Mouse (Mus musculus) embryonic facial prominence, embryonic 15.5 days (tissue): ENCODE results near the gene Cdh3. TPM values are rescaled to one million over a fixed set of nuclear protein-coding genes. Genes with fewer than 3 reads are reported as not detected.

Source experiments
- ATAC-seq: fragments of 200-750 bp; cut with Nextera tagmentation; 2 replicates; pipeline ENCODE4 v1.8.0; 2017; ENCODE audit warnings: low read depth, moderate TSS enrichment; ENCODE audit not compliant: insufficient number of reproducible peaks, low FRiP score, low TSS enrichment
- H3K27ac ChIP-seq: fragments of 300-500 bp; sonication (generic); replicated peaks from 2 replicates; pipeline ENCODE4 v1.5.1; 2015; ENCODE audit warnings: mild to moderate bottlenecking, inconsistent platforms
- H3K27me3 ChIP-seq: fragments of 300-500 bp; sonication (generic); 2 replicates; pipeline ENCODE4 v1.6.1; 2015; ENCODE audit warnings: inconsistent platforms
- H3K36me3 ChIP-seq: fragments of 300-500 bp; sonication (generic); 2 replicates; pipeline ENCODE4 v1.6.1; 2015; ENCODE audit warnings: mild to moderate bottlenecking, inconsistent platforms
- H3K4me1 ChIP-seq: fragments of 300-500 bp; sonication (generic); 2 replicates; pipeline ENCODE4 v1.6.1; 2015; ENCODE audit warnings: inconsistent platforms
- H3K4me2 ChIP-seq: fragments of 300-500 bp; sonication (generic); replicated peaks from 2 replicates; pipeline ENCODE4 v1.6.1; 2015; ENCODE audit warnings: mild to moderate bottlenecking, inconsistent platforms
- H3K4me3 ChIP-seq: fragments of 300-500 bp; sonication (generic); replicated peaks from 2 replicates; pipeline ENCODE4 v1.5.1; 2015; ENCODE audit warnings: mild to moderate bottlenecking, inconsistent platforms
- H3K9ac ChIP-seq: fragments of 300-500 bp; sonication (generic); 2 replicates; pipeline ENCODE4 v1.6.1; 2015; ENCODE audit warnings: inconsistent platforms
- H3K9me3 ChIP-seq: fragments of 300-500 bp; sonication (generic); replicated peaks from 2 replicates; pipeline ENCODE4 v1.6.1; 2016; ENCODE audit warnings: inconsistent platforms
- WGBS: fragments of 180-500 bp; shearing (Covaris S2); methylation state at CpG from one replicate; pipeline ENCODE4 v1.1.7; 2015; 5-methylcytosine and 5-hydroxymethylcytosine counted together
- polyA plus RNA-seq: library from polyadenylated mRNA; unstranded; fragments of >200 nt; fragmentation: Nextera tagmentation; extraction: Ambion mirVana; gene quantifications from 2 replicates; pipeline ENCODE4 v1.2.1, GENCODE M21; 2015

The Cdh3 gene
- polyA plus RNA-seq, 1 experiment from 2014 or later = 24.5 TPM

GRCm38 (mm10) chr8:106546746-106547145 lies 36.1 kb downstream of the Cdh3 start:
- 79% methylated on average over 7 of the region's 7 CpGs for WGBS
- Histone ChIP-seq H3K27me3 (no peaks in the 10 kb centered on the region), H3K36me3 (peaks cover 14% of the 10 kb centered on the region; the same call in 1 of the 2 replicates), H3K4me3 (no peak overlapping the region), H3K27ac (no peak overlapping the region), H3K9ac (no peak overlapping the region), H3K4me2 (no peak overlapping the region), H3K4me1 (0 out of 2 replicates have a peak, but pooled peaks cover 4% of the 10 kb centered on the region), H3K9me3 (no peaks in the 10 kb centered on the region)
- no peak for ATAC-seq

- H3K9ac ChIP-seq = no peak overlapping the region
- no peak; the same call in 1 of the 2 replicates for ATAC-seq
- H3K4me2 ChIP-seq = no peak overlapping the region
- 0 out of 2 replicates have a peak overlapping the region, but pooled peaks have one; percentile 61 for H3K27ac ChIP-seq
- peaks cover 25% of the 10 kb centered on the region; the same call in 1 of the 2 replicates for H3K36me3 ChIP-seq
- no peaks in the 10 kb centered on the region for H3K27me3 ChIP-seq
- 53% methylated on average over 10 of the region's 10 CpGs for WGBS
- H3K9me3 ChIP-seq = no peaks in the 10 kb centered on the region
- H3K4me1 ChIP-seq = 0 out of 2 replicates have a peak, but pooled peaks cover 4% of the 10 kb centered on the region
- H3K4me3 ChIP-seq = no peak overlapping the region
These were observed 37.8 kb downstream of the Cdh3 start for GRCm38 (mm10) chr8:106548366-106548936.

GRCm38 (mm10) chr8:106550906-106551305 lies 40.2 kb downstream of the Cdh3 start:
- Histone ChIP-seq H3K4me1 (0 out of 2 replicates have a peak, but pooled peaks cover 4% of the 10 kb centered on the region), H3K9ac (no peak overlapping the region), H3K4me2 (no peak overlapping the region), H3K36me3 (peaks cover 23% of the 10 kb centered on the region; the same call in 1 of the 2 replicates), H3K4me3 (no peak overlapping the region), H3K27me3 (no peaks in the 10 kb centered on the region), H3K27ac (no peak overlapping the region), H3K9me3 (no peaks in the 10 kb centered on the region)
- no peak for ATAC-seq
- 91% methylated on average over 1 of the region's 1 CpGs for WGBS

GRCm38 (mm10) chr8:106554011-106554410 lies 43.3 kb downstream of the Cdh3 start:
- no peak for ATAC-seq
- H3K9ac ChIP-seq = no peak overlapping the region
- no peak overlapping the region for H3K4me3 ChIP-seq
- no peak overlapping the region for H3K4me2 ChIP-seq
- H3K27me3 ChIP-seq = no peaks in the 10 kb centered on the region
- no peaks in the 10 kb centered on the region for H3K9me3 ChIP-seq
- H3K4me1 ChIP-seq = 0 out of 2 replicates have a peak, but pooled peaks cover 4% of the 10 kb centered on the region
- H3K36me3 ChIP-seq = peaks cover 27% of the 10 kb centered on the region; the same call in 1 of the 2 replicates
- 92% methylated on average over 5 of the region's 5 CpGs for WGBS
- H3K27ac ChIP-seq = no peak overlapping the region

DNA sequence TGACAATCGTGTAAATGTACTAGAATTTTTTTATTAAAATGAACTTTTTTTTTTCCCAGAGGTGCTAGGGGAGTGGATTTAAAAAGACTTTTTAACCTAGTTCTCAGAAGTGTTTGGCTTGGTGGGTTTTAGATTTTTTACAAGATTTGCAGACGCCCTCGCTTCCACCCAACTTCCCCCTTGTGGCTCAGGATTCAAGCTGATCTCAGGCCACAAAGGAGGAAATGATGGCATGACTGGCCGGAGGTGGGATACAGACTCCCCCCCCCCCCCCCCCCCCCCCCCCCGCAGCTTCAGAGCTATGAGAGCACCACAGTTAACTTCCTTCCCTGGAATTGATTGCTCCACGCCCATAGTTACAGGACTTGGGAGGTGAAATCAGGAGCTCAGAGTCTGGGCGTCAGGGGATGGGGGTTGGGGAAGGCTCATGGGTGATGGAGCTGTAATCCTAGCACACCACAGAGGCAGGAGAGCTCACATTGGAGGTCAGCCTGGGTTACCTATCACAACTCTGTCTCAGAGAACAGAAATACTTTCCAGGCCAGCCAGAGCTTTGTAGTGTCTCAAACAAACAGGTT lies 45.5 kb downstream of the Cdh3 start:
- H3K4me3 ChIP-seq = no peak overlapping the region
- H3K27ac ChIP-seq = no peak overlapping the region
- peaks cover 27% of the 10 kb centered on the region; the same call in 1 of the 2 replicates for H3K36me3 ChIP-seq
- no peaks in the 10 kb centered on the region for H3K9me3 ChIP-seq
- H3K9ac ChIP-seq = no peak overlapping the region
- ATAC-seq = no peak
- H3K4me2 ChIP-seq = no peak overlapping the region
- H3K4me1 ChIP-seq = 0 out of 2 replicates have a peak, but pooled peaks cover 3% of the 10 kb centered on the region
- WGBS = 67% methylated on average over 6 of the region's 7 CpGs
- H3K27me3 ChIP-seq = no peaks in the 10 kb centered on the region

DNA sequence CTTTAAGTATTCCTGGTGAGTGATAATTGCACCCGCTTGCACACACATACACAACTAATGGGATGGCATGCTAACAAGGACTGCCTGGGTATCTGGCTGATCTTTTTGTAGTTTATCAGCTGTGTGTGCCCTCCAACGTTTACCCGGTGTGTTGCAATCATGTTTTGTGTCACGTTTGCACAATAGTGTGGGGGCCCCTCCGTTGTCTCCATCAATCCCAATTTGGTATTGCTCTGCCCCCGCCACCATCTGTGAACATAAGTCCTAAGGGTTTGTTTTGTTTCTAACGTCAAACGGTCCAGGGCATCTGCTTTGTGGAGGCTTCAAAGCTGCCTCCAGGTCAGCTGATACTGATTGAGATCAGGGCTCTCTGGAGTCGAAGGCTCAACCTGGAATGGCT lies 49.2 kb downstream of the Cdh3 start:
- no peak overlapping the region for H3K4me3 ChIP-seq

DNA sequence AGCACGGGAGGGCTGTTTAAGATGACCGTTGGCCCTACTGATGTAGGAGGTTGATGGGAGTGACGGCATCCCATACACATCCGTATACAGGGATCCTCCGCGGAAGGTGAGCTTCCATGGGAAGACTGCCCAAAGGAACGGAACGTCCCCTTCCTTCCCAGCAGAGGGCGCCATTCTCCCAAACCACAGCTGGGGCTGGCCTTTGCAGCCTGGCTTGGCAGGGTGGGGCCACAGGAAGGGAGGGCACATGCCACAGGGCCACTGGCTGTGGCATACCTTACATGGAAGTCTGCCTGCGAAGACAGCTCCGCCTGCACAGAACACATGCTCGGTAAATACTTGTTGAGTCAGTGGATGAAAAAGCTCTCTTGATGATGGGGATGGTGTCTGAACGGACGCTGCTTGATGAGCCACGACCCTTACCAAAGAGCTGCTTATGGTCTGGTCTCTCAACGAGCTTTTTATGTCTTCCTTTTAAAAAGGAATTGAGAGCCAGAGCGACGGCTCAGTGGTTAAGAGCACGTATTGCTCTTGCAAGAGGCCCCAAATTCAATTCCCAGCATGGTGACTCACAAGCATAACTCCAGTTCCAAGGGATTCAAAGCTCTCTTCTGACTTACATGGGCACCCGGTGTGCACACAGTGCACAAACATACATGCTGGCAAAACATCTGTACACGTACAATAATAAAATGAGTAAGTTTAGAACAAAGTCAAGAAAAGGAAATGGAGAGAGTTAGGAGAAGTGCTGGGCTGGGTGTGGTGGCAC lies 50.6 kb downstream of the Cdh3 start:
- H3K4me3 ChIP-seq = no peak overlapping the region
- H3K9ac ChIP-seq = no peak overlapping the region
- H3K4me1 ChIP-seq = 0 out of 2 replicates have a peak, but pooled peaks cover 6% of the 10 kb centered on the region
- H3K4me2 ChIP-seq = no peak overlapping the region
- H3K27ac ChIP-seq = peak overlapping the region; percentile 40; the same call in 1 of the 2 replicates
- H3K9me3 ChIP-seq = no peaks in the 10 kb centered on the region
- peak; percentile 71; the same call in 1 of the 2 replicates for ATAC-seq
- no peaks in the 10 kb centered on the region for H3K27me3 ChIP-seq
- peaks cover 8% of the 10 kb centered on the region; the same call in 1 of the 2 replicates for H3K36me3 ChIP-seq
- 27% methylated on average over 21 of the region's 21 CpGs for WGBS

More for the DNA sequence above, 49.2 kb downstream of the Cdh3 start:
- H3K27me3 ChIP-seq = no peaks in the 10 kb centered on the region
- H3K4me1 ChIP-seq = 0 out of 2 replicates have a peak, but pooled peaks cover 6% of the 10 kb centered on the region
- H3K27ac ChIP-seq = no peak overlapping the region
- H3K36me3 ChIP-seq = peaks cover 11% of the 10 kb centered on the region; the same call in 1 of the 2 replicates
- H3K9ac ChIP-seq = no peak overlapping the region
- H3K9me3 ChIP-seq = no peaks in the 10 kb centered on the region
- no peak for ATAC-seq
- no peak overlapping the region for H3K4me2 ChIP-seq
- WGBS = 52% methylated on average over 9 of the region's 9 CpGs

DNA sequence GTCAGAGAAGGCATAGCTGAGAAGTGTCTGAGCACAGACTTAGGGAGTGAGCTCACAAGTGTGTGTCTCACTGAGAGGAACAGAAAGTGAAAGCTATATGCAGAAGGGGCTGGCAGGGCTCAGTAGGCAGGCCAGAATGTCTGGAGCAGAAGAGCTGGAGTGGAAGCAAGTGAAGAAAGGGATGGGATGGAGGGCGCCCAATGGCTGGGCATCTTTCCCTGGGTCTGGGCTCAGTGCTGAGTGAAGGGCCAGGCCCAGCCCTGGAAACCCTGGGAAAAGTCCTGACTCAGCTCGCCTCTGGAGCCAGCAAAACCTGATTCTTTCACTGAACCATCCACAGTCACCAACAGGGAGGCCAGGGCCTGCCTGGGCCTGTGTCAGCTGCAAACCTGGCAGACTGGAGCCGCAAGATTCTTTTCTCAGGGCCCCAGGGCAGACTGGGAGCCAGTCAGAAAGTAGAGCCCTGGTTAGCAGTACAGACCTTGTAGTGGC lies 53.0 kb downstream of the Cdh3 start:
- peak overlapping the region; percentile 80 for H3K27ac ChIP-seq

GRCm38 (mm10) chr8:106569006-106569405 lies 58.3 kb downstream of the Cdh3 start:
- no peaks in the 10 kb centered on the region for H3K36me3 ChIP-seq
- no peak overlapping the region for H3K4me2 ChIP-seq
- no peak for ATAC-seq
- H3K9me3 ChIP-seq = no peaks in the 10 kb centered on the region
- WGBS = 73% methylated on average over 7 of the region's 7 CpGs
- H3K27me3 ChIP-seq = no peaks in the 10 kb centered on the region
- no peak overlapping the region for H3K4me3 ChIP-seq
- no peak overlapping the region for H3K9ac ChIP-seq
- no peaks in the 10 kb centered on the region for H3K4me1 ChIP-seq
- no peak overlapping the region for H3K27ac ChIP-seq

More for the DNA sequence above, 53.0 kb downstream of the Cdh3 start:
- Histone ChIP-seq H3K4me1 (0 out of 2 replicates have a peak, but pooled peaks cover 6% of the 10 kb centered on the region), H3K4me2 (no peak overlapping the region), H3K9me3 (no peaks in the 10 kb centered on the region), H3K4me3 (no peak overlapping the region), H3K27me3 (no peaks in the 10 kb centered on the region), H3K9ac (no peak overlapping the region), H3K36me3 (no peaks in the 10 kb centered on the region)
- WGBS = 52% methylated on average over 3 of the region's 3 CpGs
- peak; percentile 82 for ATAC-seq

DNA sequence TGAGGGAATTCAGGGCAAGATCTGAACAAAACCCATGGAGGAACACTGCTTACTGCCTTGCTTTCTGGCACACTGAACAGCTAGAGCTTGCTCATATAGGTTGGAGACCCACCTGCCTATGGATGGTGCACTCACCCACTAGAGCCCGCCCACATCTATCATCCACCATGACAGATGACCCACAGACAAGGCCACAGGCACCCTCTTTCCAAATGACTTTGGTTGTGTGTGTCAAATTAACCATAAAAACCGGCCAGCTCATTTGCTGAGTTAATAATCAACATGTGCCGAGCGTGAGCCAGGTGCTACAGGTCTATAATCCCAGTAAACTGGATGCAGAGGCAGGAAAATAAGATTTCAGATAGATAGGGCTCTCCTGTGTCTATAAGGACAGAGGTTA lies 59.7 kb downstream of the Cdh3 start:
- H3K36me3 ChIP-seq = no peaks in the 10 kb centered on the region
- no peak overlapping the region for H3K4me3 ChIP-seq
- no peak overlapping the region for H3K27ac ChIP-seq
- 83% methylated on average over 4 of the region's 4 CpGs for WGBS
- no peak overlapping the region for H3K4me2 ChIP-seq
- no peak for ATAC-seq
- H3K9ac ChIP-seq = no peak overlapping the region
- H3K4me1 ChIP-seq = no peaks in the 10 kb centered on the region
- no peaks in the 10 kb centered on the region for H3K27me3 ChIP-seq
- no peaks in the 10 kb centered on the region for H3K9me3 ChIP-seq
